Mouse (Mus musculus) kidney, postnatal 4 days (tissue): ENCODE data around the gene Fam160b1.

ENCODE experiments used
- DNase-seq, 2 experiments: peaks; one replicate each; pipeline ENCODE4 v3.0.0; 2021; ENCODE audit warnings: mixed read lengths in 2 of 2

Gene Fam160b1

DNA sequence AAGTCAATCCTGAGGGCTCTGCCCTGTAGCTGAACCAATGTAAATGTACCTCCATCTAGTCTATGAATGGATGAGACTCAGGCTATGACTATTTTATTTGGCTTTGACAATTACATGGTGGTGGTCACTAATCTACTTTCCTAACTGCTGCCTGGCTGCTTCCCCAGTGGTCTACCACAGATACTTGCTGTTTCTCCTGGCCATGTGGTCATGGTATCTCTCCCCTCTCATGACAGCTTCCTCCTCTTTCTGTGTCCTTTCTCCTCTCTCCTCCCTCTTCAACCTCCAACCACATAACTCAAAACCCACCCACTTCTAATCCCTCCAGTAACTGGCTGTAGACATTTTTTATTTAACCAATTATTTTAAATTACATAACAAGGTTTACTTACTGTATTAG is 11.4 kb upstream of the Fam160b1 start:
- no peak for DNase-seq

DNA sequence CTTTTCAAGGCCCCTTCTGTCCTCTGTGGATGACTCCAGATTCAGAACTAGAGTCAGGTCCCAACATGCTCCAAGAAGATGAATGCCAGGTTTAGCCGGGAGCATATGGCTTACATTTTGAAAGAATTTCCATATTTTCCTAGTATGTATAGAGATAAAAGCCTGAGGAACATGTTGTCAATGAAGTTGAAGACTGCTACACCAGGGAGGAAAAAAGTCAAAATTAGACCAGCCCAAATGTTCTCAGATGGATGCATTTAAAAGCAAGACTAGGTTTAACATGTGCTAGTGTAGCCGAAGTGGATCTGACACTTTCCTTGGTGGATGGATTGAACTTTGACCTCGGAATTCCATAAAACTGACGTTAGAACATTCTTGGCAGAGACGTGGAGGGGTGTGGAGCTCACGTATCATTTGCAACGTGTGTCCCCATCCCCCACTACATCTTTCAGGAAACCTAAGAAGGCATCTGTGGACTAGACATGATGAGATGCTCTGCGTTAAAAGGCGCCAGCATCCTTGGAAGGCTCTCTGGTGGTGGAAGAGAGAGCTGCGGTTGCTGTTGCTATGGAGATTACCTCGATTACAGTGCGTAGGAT is 8.0 kb upstream of the Fam160b1 start:
- no peak for DNase-seq

DNA sequence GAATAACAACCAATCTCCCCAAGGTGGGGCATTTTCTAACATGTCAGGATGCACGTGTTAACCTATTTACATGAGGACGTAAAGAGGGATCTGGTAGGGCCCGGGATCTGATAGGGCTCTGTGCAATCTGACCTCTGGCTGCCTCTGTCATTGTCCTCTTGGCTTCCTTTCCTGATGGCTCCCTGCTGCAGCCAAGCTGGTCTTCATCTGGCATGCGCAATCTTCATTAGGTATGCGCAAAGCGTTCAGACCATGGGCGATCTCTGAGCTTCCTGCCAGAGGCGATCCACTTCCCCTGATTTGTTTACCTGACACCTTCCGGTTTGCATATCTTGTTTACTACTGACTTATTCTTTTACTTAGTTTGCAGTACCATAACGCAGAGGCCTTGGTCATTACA is 7.3 kb upstream of the Fam160b1 start:
- no peak for DNase-seq

DNA sequence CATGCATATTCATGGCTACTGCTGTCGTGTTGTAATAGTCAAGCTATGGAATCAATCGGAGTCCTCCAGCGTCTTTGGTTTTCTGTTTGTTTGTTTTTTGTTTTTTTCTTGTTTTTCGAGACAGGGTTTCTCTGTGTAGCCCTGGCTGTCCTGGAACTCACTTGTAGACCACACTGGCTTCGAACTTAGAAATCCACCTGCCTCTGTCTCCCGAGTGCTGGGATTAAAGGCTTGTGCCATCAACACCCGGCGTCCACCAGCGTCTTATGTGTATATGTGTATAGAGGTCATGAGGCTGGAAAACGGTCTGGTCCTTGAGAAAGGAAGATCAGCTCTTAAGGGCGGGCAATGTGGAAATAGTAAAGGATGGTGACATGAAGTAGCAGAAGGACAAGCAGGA is 6.4 kb upstream of the Fam160b1 start:
- DNase-seq, result no peak

DNA sequence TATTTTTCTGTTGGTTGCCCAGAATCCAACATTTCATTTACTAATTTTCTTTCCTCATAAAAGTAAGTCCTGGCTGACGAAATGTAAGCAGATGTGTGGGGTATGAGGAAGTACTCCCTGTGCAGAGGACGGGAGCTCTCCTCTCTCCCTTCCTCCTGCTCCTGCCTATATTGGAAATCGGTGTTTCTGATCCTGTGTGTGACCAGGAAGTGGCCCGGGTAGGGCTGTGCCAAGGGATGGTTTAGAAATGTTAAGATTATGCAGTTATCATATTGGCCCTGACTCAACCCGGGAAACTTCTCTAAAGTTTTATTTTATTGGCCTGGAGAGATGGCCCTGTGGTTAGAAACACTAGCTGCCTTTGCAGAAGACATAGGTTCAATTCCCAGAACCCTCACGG is 5.8 kb upstream of the Fam160b1 start:
- no peak for DNase-seq

DNA sequence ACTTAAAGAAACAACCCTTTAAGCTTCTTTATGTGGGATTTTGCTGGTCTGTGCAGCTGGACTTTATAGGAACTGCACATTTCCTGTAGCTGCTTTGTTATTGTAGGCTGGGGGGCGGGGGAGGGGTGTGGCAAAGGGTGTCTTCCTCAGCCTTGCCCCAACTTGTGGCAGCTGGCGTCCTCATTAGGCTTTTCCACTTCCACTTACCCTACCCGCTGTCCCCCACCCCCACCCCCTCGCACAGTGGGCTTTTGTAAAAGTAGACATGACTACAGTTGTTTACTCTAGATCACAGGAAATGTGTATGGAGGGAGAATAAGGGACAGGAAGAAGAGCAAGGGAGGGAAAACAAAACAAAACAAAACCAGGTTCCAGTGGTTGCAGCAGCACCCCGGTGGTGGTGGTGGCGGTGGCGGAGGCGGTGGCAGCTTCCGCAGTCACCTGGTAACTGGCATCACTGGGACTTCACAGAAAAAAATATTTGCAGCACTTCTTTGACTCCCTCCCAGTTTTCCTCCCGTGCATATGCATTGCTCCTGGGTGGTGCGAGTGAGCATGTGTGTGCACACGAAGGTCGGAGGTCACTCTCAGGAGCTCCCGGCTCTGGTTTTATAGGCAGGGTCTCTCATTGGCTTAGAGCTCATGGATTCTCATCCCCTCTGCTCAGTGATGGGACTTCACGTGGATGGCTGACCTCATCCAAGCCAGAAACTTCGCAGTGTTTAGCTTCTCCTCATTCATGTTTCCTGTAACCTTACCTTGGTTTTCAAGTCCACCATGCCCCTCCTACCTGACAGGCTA is 4.8 kb upstream of the Fam160b1 start:
- DNase-seq, result peak in 1 of 2 experiments; percentile 42

DNA sequence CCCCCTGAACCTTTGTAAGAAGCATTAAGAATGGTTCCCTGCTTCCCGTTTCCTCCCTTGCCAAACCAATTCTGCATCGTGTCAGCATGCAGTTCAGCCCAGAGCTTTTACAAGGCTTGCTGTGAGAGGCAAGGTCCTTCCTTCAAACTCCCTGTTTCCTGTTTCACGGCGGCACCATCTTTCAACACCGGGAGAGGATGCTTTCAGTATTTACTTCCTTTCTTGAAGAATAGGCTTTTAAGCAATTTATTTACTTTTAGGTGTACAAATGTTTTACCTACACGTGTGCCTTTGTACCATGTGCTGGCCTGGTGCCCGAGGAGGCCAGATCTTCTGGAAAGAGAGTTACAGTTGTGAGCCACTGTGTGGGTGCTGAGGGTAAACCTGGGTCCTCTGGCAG is 4.2 kb upstream of the Fam160b1 start:
- DNase-seq, result no peak

DNA sequence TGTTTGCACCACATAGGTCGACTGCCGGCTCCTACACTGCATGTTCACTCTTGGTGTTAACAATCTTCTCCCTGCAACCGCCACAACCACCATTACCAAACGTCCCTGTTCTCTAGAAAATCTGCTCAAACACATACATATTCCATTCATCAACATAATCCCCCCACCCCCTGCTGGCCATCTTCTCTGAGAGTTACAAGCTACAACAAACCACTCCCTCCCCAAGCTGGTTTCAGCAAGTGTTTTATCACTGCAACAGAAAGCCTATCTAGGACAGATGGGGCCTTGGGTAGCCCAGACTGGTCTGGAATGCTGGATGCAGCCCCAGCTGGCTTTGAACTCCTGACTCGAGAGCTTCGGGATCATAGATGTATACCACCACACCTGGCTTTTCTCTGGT is 3.2 kb upstream of the Fam160b1 start:
- no peak for DNase-seq

DNA sequence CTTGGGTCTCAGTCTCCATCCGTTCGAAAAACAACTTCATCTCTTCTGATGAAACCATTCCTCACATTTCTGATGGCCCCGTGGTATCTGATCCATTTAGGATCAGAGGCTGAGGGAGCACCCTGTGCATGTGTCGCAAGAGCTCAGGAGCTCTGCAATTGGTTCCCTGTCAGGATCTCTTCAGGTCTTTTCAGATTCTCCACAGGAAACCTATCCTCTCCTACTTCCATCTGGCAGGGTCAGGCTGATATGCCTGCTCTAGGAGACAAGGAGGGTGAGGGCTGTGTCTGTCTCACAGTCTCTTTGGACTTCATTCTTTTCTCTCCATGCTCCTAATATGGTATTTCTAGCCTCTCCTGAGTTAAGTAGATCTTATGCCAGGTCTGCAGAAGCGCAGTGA is 2.7 kb upstream of the Fam160b1 start:
- no peak for DNase-seq

DNA sequence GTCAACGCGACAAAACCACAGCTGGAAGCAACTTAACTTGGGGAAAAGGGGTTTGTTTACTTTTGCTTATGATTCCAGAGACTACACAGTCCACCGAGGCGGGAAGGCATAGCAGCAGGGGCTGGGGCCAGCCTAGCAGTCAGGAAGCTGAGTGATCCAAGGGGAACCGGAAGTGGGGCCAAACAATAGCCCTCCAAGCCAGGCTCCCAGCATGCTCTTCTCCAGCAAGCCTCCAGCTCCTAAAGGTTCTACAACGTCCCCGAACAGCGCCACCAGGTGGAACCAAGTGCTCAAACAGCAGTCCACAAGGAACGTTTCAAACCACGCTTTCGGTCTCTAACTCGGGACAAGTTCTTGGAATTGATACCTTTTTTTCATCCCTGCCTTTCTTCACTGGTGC is 2.2 kb upstream of the Fam160b1 start:
- peak; percentile 85 to 91 for DNase-seq

DNA sequence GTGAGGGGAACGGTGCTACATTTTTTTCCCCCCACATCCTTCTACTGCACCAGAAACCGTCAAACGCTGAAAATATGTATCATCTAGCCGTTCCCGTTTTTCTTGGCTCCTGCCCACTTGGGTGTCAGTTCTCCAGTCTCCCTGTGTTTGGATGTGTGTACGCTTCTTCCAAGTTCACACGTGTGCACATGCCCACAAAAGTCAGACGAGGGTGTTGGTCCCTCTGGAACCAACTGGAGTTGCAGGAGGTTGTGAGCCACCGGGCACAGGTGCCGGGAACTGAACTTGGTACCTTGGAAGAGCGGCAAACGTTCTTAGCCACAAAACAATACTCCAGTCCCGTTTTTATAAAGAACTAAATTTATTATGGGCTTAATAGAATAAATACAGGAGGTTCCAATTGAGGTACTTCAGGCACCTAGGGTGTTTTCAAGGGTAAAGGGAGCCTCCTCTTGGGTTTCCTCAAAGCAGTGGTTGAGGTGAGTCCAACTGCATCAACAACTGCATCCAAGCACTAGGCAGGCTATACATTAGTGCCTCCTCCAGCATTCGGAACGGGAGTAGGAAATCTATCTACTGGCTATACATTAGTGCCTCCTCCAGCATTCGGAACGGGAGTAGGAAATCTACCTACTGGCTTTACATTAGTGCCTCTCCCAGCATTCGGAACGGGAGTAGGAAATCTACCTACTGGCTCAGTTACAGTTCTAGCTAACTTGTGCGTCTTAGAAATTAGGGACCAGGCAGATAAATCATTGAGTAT is 1.5 kb upstream of the Fam160b1 start:
- no peak for DNase-seq

DNA sequence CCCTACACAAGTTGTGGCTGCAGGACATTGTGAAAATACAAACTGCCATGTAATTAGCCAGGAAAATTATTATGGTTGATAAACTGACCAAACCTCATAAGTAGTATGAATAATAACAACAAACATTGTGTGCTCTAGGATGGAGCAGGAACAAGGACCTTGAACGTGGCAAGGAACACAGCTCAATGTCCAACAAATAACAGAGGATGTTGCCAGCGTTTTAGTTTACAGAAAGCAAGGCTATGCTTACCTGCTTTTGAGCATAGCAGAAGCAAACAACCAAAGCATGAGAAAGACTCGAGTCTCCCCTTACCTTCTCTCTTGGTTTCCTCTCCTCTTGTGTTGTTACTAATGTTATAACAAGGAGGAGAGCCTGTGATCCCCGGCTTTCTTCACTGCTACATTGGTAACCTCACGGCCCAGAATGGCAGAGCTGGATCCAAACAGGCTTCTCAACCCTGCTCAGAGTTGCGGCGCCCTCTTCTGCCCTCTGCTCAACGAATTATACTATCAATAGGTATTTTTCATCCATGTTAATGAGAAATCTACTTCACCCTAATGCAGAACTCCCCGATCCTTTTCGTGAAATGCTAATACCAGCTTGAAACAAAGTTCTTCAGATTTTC is 666 bp upstream of the Fam160b1 start:
- peak; percentile 39 to 45 for DNase-seq

DNA sequence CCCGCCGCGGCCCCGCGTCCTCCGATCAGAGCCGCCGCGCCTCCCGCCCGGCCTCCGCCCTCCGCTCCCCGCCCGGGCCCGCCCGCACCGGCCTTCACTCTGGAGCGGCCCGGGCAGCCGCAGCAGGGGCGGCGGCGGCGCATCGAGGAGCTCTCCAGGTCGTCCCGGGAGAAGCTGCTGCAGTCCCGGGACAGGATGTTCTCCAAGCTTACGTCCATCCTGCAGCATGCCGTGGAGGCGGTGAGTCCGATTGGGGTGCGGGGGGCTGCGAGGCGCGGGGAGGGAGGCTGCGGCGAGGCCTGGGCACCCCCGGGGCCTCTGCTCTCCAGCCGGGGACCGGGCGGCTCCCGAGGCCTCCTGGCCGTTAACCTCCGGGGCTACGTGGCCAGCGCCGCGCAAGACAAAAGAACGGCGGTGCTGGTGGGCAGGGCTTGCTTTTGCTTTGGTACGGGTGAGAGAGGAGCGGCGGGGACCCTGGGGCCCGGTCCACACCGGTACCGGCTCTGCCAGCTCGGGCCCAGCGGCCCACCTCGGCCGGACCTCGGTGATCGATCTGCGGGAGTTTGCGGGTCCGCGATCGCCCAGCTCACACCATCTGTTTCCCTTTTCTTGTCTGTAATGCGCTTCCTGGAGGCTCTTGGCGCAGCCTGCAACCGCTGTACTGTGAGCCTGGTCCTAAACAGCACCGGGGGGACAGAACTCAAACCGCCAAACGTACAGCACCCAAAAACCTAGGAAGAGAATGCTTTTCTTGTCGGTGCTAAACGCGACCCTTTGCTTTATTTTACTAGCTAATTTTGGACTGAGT is 855 bp downstream of the Fam160b1 start:
- DNase-seq, result peak; percentile 67 to 79

DNA sequence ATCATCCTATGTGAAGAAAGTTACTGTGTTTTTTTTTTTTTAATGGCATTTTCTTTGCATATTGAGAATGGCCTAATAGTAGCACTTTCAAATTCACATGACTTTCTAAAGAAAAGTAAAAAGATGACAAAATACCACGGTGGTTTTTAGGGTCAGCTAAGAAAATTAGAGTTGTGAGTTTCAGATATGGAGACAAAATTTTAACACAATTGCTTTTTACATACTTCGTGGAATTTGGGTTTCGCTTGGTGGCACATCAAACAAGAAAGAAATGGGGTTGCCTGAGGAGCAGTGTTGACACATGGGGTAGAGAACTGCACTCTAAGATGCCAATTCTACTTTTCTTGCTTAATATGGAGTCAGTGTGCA is 1.4 kb downstream of the Fam160b1 start:
- DNase-seq, result no peak

DNA sequence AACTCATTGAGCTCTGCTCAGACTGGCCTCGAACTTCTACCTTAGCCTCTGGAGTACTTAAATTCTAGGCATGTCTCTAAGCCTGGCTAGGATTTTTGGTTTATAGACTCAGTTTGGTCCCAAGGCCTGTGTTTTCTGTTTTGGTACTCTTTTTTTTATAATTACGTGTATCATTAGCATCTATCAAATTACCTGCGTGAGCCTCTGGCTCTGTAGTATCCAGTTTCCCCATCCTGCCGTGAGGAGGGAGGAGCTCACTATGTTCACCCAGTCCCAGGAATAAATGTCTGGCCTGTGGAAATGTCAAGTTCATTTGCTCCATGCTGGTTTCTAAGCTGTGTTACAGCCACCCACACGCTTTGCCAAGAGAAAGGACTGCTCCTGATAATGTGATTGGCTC is 2.1 kb downstream of the Fam160b1 start:
- DNase-seq, result no peak

DNA sequence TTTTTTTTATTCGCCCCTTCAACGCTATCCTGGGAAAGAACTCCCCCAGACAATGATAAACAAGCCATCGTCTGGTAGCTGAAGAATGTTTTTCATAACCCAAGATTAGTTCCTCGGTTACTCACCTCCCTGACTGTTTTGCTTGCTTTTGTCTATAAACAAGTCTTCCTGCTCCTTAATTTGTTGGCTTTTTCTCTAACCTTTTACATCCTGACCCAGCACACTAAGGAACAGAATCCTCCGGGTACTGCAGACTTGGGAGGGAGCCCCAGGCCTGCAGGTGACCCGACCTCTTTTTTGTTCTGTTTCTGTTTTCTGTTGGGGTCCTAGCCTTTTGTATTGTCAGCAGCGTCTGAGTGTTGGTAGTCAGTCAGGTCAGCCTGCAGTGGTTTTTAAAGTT is 2.6 kb downstream of the Fam160b1 start:
- no peak for DNase-seq

DNA sequence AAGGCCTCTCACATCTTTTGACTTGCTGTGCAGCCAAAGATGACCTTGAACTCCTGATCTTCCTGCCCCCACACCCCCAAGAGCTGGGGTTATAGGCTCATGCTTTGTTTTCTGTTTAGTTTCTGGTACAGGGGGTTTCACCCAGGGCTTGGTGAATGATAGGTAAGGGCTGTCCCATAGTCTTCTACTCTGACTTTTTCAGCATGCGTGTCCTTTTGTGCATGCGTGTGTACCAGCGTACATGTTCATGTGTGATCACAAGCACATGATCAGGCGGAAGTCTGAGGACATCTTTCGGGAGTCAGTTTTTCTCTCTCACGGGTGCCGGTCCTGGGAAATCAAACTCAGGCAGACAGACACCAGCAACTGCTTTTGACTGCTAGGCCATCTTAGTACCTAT is 3.1 kb downstream of the Fam160b1 start:
- DNase-seq, result no peak

DNA sequence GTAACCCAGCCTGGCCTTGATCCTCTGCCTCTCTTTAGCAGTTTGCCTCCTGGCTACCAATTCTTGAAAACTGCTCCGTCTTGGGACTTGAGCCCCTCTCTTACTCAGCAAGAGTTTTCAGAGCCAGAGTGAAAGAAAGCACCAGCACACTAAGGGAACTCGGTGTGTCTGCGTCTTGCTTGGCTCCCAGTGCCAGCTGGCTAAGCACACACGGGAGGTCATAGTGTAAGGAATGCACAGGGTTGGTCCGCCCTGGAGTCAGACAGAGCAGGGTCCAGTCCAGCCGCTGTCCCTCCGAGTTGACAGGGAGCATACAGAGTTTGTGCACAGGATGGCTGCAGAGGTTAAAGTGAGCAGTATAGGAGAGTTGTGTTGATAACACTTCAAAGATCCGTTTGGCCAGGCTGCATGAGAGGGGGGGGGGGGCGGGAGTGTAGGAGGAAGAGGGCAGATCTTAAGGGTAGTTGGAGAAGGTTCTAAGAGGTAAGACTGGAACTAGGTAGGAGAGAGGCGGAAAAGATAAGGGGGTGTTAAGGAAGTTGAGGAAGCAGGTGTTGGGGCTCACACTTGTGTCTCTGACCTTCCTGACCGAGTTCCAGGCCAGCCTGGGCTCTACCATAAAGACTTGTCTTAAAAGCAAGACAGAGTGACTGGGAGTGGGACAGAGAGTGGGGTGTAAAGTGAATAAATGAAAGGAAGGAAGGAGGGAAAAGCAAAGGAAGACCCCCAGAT is 4.6 kb downstream of the Fam160b1 start:
- peak; percentile 65 to 78 for DNase-seq

DNA sequence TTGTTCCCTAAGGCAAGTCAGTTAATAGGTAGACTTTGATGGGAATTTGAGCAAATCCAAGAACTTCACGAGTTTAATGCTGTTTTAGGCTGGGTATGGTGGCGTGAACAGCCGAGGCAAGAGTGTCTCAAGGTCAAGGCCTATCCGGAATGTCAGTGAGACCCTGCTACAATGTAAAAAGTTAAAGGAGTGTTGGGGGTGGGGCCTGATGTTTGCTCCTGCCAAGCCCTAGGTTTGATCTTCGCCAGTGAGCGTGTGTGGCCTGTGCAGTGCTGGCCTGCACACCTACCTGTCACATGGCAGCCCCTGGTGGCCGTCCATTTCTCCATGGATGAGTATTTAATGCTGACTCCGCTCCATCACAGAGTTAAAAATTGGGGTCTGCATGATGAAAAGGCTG is 5.5 kb downstream of the Fam160b1 start:
- DNase-seq, result no peak

DNA sequence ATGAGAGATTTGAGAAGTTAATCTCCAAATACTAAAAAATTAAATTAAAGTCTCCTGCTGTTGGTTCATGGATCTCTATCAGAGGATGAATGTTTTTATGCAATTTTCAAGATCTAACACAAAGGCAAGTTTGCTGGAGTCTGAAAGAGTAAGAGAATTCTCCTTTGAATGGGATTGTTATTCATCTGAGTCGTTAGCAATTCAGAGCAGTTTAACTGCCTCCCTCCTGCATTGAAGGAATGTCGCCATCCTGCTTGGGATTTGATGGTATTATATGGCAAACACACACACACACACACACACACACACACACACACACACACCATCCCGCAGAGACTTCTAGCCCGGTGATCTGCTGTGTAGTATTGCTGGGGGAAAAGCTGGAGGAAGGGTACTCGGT is 6.1 kb downstream of the Fam160b1 start:
- no peak for DNase-seq

DNA sequence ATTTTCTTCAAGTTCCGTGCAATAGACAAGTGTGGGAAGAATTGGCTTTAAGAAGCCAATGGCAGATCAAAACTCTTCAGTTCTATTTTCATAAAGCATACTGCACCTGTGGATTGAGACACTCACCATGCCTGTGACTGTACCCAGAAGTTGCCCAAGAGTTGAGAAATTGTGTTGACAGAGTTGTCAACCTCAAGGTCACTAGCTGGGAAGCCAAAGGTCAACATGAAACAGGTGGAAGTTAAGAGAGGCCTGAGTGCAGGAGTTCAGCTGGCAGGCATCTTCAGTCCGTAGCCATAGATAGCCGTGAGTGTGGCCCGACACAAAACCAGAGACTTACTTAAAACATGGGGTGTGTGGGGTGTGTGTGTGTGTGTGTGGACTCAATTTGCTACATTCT is 6.7 kb downstream of the Fam160b1 start:
- no peak for DNase-seq

DNA sequence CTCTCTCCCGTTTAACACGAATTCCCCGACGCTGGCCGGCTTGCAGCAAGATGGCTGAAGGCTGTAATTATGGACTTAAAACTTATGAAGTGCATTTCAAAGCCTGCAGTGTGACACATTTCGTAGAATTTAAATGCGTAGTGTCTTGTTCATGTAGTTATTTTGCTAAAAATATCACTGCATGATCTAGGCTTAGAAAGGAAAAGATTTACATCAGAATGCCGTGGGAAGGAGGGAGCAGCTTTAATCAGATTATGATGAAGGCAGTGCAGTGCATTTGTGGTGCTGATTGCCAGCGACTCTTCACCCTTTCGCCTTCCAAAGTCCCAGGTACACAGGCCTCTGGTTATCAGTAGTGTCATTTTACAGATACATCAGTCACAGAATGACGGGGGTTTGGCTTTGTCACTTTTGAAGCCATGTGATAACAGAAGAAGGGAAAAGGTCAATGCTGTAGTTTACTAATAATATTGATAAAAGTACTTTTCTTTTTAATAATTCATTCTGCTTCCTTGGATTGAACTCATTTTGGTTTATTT is 7.4 kb downstream of the Fam160b1 start:
- DNase-seq, result no peak
